Mouse (Mus musculus) MN1 (cell line): ENCODE results near the gene Cc2d1a.

Experiments
- DNase-seq: peaks from one replicate; pipeline ENCODE4 v3.0.0-alpha.2; 2016; ENCODE audit warnings: low spot score

The Cc2d1a gene

GRCm38 (mm10) chr8:84177405-84177804, 29.7 kb upstream of the Cc2d1a start:
- no peak for DNase-seq

GRCm38 (mm10) chr8:84176560-84176959, 28.8 kb upstream of the Cc2d1a start:
- no peak for DNase-seq

GRCm38 (mm10) chr8:84173861-84174260, 26.1 kb upstream of the Cc2d1a start:
- peak; percentile 65 for DNase-seq

GRCm38 (mm10) chr8:84170096-84170495, 22.4 kb upstream of the Cc2d1a start:
- no peak for DNase-seq

- no peak for DNase-seq
These were observed 20.0 kb upstream of the Cc2d1a start for GRCm38 (mm10) chr8:84167696-84168095.

- peak; percentile 46 for DNase-seq
These were observed 9.9 kb upstream of the Cc2d1a start for GRCm38 (mm10) chr8:84157620-84158019.

GRCm38 (mm10) chr8:84149181-84149580, 1.4 kb upstream of the Cc2d1a start:
- no peak for DNase-seq

GRCm38 (mm10) chr8:84148531-84148850, 755 bp upstream of the Cc2d1a start:
- DNase-seq: no peak

- no peak for DNase-seq
These were observed 391 bp downstream of the Cc2d1a start for GRCm38 (mm10) chr8:84147324-84147766.

GRCm38 (mm10) chr8:84144636-84145245, 3.0 kb downstream of the Cc2d1a start:
- DNase-seq: peak; percentile 90

GRCm38 (mm10) chr8:84140838-84141237, 6.9 kb downstream of the Cc2d1a start:
- DNase-seq: no peak

GRCm38 (mm10) chr8:84137848-84138247, 9.9 kb downstream of the Cc2d1a start:
- DNase-seq: no peak

- DNase-seq: no peak
These were observed 15.5 kb downstream of the Cc2d1a start for GRCm38 (mm10) chr8:84132225-84132624.

- no peak for DNase-seq
These were observed 16.9 kb downstream of the Cc2d1a start for GRCm38 (mm10) chr8:84130806-84131205.

- no peak for DNase-seq
These were observed 19.5 kb downstream of the Cc2d1a start for GRCm38 (mm10) chr8:84128277-84128676.

GRCm38 (mm10) chr8:84127202-84127901, 20.4 kb downstream of the Cc2d1a start:
- no peak for DNase-seq

- DNase-seq: no peak
These were observed 21.0 kb downstream of the Cc2d1a start for GRCm38 (mm10) chr8:84126742-84127141.

GRCm38 (mm10) chr8:84125656-84126055, 22.1 kb downstream of the Cc2d1a start, which contains the start of gene Podnl1:
Podnl1 (plus strand) TSS chr8:84125989.
- peak; percentile 69 for DNase-seq

- no peak for DNase-seq
These were observed 25.6 kb downstream of the Cc2d1a start for GRCm38 (mm10) chr8:84122151-84122550.

- no peak for DNase-seq
These were observed 32.1 kb downstream of the Cc2d1a start for GRCm38 (mm10) chr8:84115646-84116045.

GRCm38 (mm10) chr8:84106216-84107040, 41.3 kb downstream of the Cc2d1a start:
- no peak for DNase-seq

- no peak for DNase-seq
These were observed 42.1 kb downstream of the Cc2d1a start for GRCm38 (mm10) chr8:84105676-84106075.
